9 mouse cellular contexts compared by ENCODE assay signal in the genomic region with DNA sequence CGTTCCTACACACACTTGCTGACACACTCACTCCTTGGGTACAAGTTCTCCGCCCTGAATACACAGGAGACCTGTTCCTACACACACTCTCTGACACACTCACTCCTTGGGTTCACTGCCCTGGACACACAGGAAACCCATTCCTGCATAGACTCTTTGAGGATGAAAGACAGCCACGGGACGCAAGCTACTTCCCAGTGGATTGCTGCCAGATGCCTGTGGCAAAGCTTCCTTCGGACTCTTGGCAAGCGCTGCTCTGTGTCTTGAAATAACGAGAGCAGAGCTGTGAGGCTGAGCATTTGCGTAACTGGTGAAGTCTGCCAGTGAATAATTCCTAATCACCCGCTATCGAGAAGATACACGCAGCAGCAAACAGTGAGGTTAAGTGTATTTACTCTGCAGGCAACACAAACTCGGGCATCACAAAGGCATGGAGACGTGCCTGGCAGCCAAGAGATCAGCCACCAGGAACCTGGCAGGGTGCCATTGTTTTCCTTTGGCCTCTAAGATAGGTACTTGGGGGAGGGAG. TPM values are rescaled to one million over a fixed set of nuclear protein-coding genes. Genes with fewer than 3 reads are reported as not detected.
DNase-seq lines count a peak whose midpoint lies in the region; ATAC-seq and TF ChIP-seq lines count a peak whose summit lies in the region.
"Had no signal": no experiment of that assay in that cellular context is flagged by ENCODE, and none has a peak within 500 bp of the region (broad histone marks: within the 10 kb centered on the region; RNA-seq: fewer than 3 reads in every experiment).

No protein-coding gene starts in this region.

- WGBS in limb, embryonic 13.5 days = 57% methylated on average over 13 of the region's 13 CpGs
- 89% methylated on average over 13 of the region's 13 CpGs for WGBS in limb, embryonic 10.5 days
- 9% methylated on average over 13 of the region's 13 CpGs for WGBS in heart, adult 2 months
- WGBS in kidney, postnatal 0 days = 39% methylated on average over 13 of the region's 13 CpGs
- 60% methylated on average over 13 of the region's 13 CpGs for WGBS in liver, embryonic 16.5 days (ENCODE audit: insufficient replicate concordance)

- no peak for TF ChIP-seq CTCF in heart, adult 2 months (IDR thresholded peaks at IDR 0.05)
- no peak for TF ChIP-seq CTCF in kidney, postnatal 0 days (IDR thresholded peaks at IDR 0.05; ENCODE audit: low read depth)

- H3K4me1 ChIP-seq in limb, embryonic 13.5 days = peaks cover 15% of the 10 kb centered on the region
- no peaks in the 10 kb centered on the region for H3K4me1 ChIP-seq in limb, embryonic 10.5 days
- peaks cover 9% of the 10 kb centered on the region for H3K4me1 ChIP-seq in heart, adult 2 months (ENCODE audit: control insufficient read depth, insufficient read depth, low read length)
- 0 out of 2 replicates have a peak, but pooled peaks cover 5% of the 10 kb centered on the region for H3K4me1 ChIP-seq in kidney, postnatal 0 days (replicated peaks; ENCODE audit: insufficient read depth, low read length)
- no peaks in the 10 kb centered on the region; the same call in 1 of the 2 replicates for H3K4me1 ChIP-seq in liver, embryonic 16.5 days (ENCODE audit: control insufficient read depth, low read depth, low read length)

- H3K4me2 ChIP-seq in limb, embryonic 13.5 days (replicated peaks) = no peak overlapping the region; the same call in 1 of the 2 replicates
- H3K4me2 ChIP-seq in kidney, postnatal 0 days (ENCODE audit: low read length) = peak overlapping the region; percentile 27; the same call in 1 of the 2 replicates
- H3K4me2 ChIP-seq in liver, embryonic 16.5 days (ENCODE audit: low read depth, low read length) = no peak overlapping the region
- H3K4me2 ChIP-seq: liver, embryonic 13.5 days had no signal

- H3K27ac ChIP-seq in limb, embryonic 13.5 days = peak overlapping the region; percentile 39; the same call in 1 of the 2 replicates
- H3K27ac ChIP-seq in limb, embryonic 10.5 days = no peak overlapping the region
- H3K27ac ChIP-seq in heart, adult 2 months = peak overlapping the region; percentile 74
- H3K27ac ChIP-seq in kidney, postnatal 0 days = peak overlapping the region; percentile 20
- peak overlapping the region; percentile 16; the same call in 1 of the 2 replicates for H3K27ac ChIP-seq in liver, embryonic 16.5 days (ENCODE audit: low read length)
- H3K27ac ChIP-seq: liver, embryonic 13.5 days had no signal

- no peaks in the 10 kb centered on the region for H3K9me3 ChIP-seq in limb, embryonic 13.5 days
- H3K9me3 ChIP-seq in limb, embryonic 10.5 days (replicated peaks) = no peaks in the 10 kb centered on the region
- no peaks in the 10 kb centered on the region for H3K9me3 ChIP-seq in kidney, postnatal 0 days (replicated peaks; ENCODE audit: low read length)
- no peaks in the 10 kb centered on the region for H3K9me3 ChIP-seq in liver, embryonic 16.5 days (replicated peaks; ENCODE audit: control insufficient read depth, low read length)
- H3K9me3 ChIP-seq: liver, embryonic 13.5 days had no signal

- H3K9ac ChIP-seq in limb, embryonic 13.5 days = no peak overlapping the region
- H3K9ac ChIP-seq in heart, adult 2 months (ENCODE audit: low read depth, low read length) = 0 out of 2 replicates have a peak overlapping the region, but pooled peaks have one; percentile 3
- H3K9ac ChIP-seq in kidney, postnatal 0 days (ENCODE audit: low read depth, low read length) = no peak overlapping the region
- no peak overlapping the region for H3K9ac ChIP-seq in liver, embryonic 16.5 days (ENCODE audit: low read depth, low read length)
- H3K9ac ChIP-seq: liver, embryonic 13.5 days had no signal

- peaks cover 88% of the 10 kb centered on the region for H3K36me3 ChIP-seq in limb, embryonic 13.5 days
- H3K36me3 ChIP-seq in limb, embryonic 10.5 days = peaks cover 98% of the 10 kb centered on the region
- H3K36me3 ChIP-seq in heart, adult 2 months (ENCODE audit: control insufficient read depth, insufficient read depth, low read length) = peaks cover 5% of the 10 kb centered on the region; the same call in 1 of the 2 replicates
- 0 out of 2 replicates have a peak, but pooled peaks cover 10% of the 10 kb centered on the region for H3K36me3 ChIP-seq in kidney, postnatal 0 days (ENCODE audit: insufficient read depth, low read length)
- H3K36me3 ChIP-seq in liver, embryonic 16.5 days (ENCODE audit: control insufficient read depth, insufficient read depth) = 0 out of 2 replicates have a peak, but pooled peaks cover 4% of the 10 kb centered on the region

- DNase-seq in limb, embryonic 10.5 days (ENCODE audit: low spot score) = no peak
- peak; percentile 80 to 84 for DNase-seq in cerebellum, postnatal 25 days
- DNase-seq in heart, adult 2 months = peak; percentile 79 to 88
- peak; percentile 76 for DNase-seq in kidney, postnatal 0 days (ENCODE audit: low spot score)
- DNase-seq in right cerebral cortex, postnatal 10 days (ENCODE audit: low spot score in 2 of 2) = peak; percentile 84 to 87
- DNase-seq in c-Kit-positive CD71-positive TER-119-positive erythroid progenitor cells, embryonic 14.5 days (ENCODE audit: low spot score) = no peak
- DNase-seq: liver, embryonic 13.5 days had no signal

- no peaks in the 10 kb centered on the region for H3K27me3 ChIP-seq in limb, embryonic 13.5 days
- no peaks in the 10 kb centered on the region for H3K27me3 ChIP-seq in limb, embryonic 10.5 days (ENCODE audit: low read depth, poor library complexity, severe bottlenecking)
- H3K27me3 ChIP-seq in heart, adult 2 months (ENCODE audit: control insufficient read depth, insufficient read depth, low read length) = no peaks in the 10 kb centered on the region
- no peaks in the 10 kb centered on the region for H3K27me3 ChIP-seq in kidney, postnatal 0 days (ENCODE audit: insufficient read depth, low read length)
- H3K27me3 ChIP-seq in liver, embryonic 16.5 days (ENCODE audit: control insufficient read depth, insufficient read depth, low read depth, low read length) = no peaks in the 10 kb centered on the region
- H3K27me3 ChIP-seq: liver, embryonic 13.5 days had no signal

- TF ChIP-seq POLR2A in heart, adult 2 months (IDR thresholded peaks at IDR 0.05; ENCODE audit: insufficient read depth, low read depth, low read length) = 0 out of 2 replicates have a peak, but pooled peaks have one; percentile 10

- H3K79me2 ChIP-seq in heart, adult 2 months (replicated peaks; ENCODE audit: control insufficient read depth, insufficient read depth, low read length) = no peaks in the 10 kb centered on the region

- TF ChIP-seq EP300 in heart, adult 2 months (IDR thresholded peaks at IDR 0.05; ENCODE audit: insufficient read depth, low read depth, low read length) = no peak

- H3K4me3 ChIP-seq in limb, embryonic 13.5 days = no peak overlapping the region
- H3K4me3 ChIP-seq in limb, embryonic 10.5 days = no peak overlapping the region
- H3K4me3 ChIP-seq in heart, adult 2 months = peak overlapping the region; percentile 33
- no peak overlapping the region for H3K4me3 ChIP-seq in kidney, postnatal 0 days (replicated peaks; ENCODE audit: low read depth, low read length)
- H3K4me3 ChIP-seq in liver, embryonic 16.5 days (ENCODE audit: low read depth, low read length) = no peak overlapping the region
- H3K4me3 ChIP-seq: liver, embryonic 13.5 days had no signal

- intact Hi-C loops in heart, adult 2 months (cut with DNase I) = loop anchor here (2.0 kb wide), 1 partner anchor 22 kb away; no protein-coding TSS in a partner anchor

- ATAC-seq in limb, embryonic 13.5 days (ENCODE audit: low FRiP score, low read depth) = no peak
- ATAC-seq in kidney, postnatal 0 days (replicated peaks; ENCODE audit: low FRiP score, low read depth) = peak; percentile 46
- peak; percentile 67 for ATAC-seq in liver, embryonic 16.5 days (ENCODE audit: low read depth)

RNA-seq across cellular contexts. Expression of a gene that starts 23.4 kb away (rescaled TPM):
- 72.7 and 79.2 TPM in 2 replicates for polyA plus RNA-seq in limb, embryonic 13.5 days (2015; fragmentation: Nextera tagmentation; extraction: Ambion mirVana)
- 69.1 and 69.8 TPM in 2 replicates for polyA plus RNA-seq in limb, embryonic 10.5 days (2016; fragmentation: Nextera tagmentation; extraction: Ambion mirVana)
- 10 to 100 TPM; 34.4 to 39.0 TPM for total RNA-seq in heart, adult 2 months (2021)
- 14.5 and 15.4 TPM in 2 replicates for polyA plus RNA-seq in heart, adult 2 months (2012; rRNA removed)
- 113 and 123 TPM in 2 replicates for polyA plus RNA-seq in kidney, postnatal 0 days (2015; fragmentation: Nextera tagmentation; extraction: Ambion mirVana)
- 28.8 and 30.0 TPM in 2 replicates for polyA plus RNA-seq in liver, embryonic 16.5 days (2015; fragmentation: Nextera tagmentation; extraction: Ambion mirVana)

Comparison
In these comparisons a context has a peak if more than half of its experiments do, and no peak if none do; other contexts are left out.
1. DNase-seq: peak in cerebellum, postnatal 25 days (2 of 2), heart, adult 2 months (2 of 2), kidney, postnatal 0 days (single experiment) and right cerebral cortex, postnatal 10 days (2 of 2); none in limb, embryonic 10.5 days (single experiment) and c-Kit-positive CD71-positive TER-119-positive erythroid progenitor cells, embryonic 14.5 days (single experiment).